Mouse (Mus musculus): ENCODE data around the gene Gpn2.

DNA sequence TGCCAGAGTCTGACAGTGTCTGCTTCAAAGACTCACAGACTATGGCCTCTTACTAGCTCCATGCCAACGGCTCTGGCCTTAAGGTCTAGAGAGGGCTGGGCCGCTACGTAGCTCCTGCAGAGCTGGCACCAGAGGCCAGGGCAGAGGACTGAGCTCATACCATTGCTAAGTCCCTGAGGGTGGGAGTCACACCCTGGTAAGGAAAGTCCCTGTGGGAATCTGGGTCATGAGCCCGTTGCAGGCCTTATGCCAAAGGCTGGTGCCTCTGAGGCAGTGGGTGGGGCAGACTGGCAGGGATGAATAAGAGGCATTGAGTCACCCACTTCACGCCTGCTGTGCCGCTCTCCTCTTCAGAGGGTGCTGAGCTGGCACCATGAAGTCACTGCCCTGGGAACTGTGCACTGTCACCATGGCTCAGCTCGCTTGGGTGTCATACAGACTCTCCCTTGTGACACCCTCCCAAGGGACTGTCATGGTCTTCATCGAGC lies 30.2 kb downstream of the Gpn2 start:
- TF ChIP-seq CTCF (IDR thresholded peaks at IDR 0.05; ENCODE audit: extremely low read depth, insufficient read depth, low read length) (no peak), POLR2A (IDR thresholded peaks at IDR 0.05; ENCODE audit: extremely low read depth, insufficient read depth, low read length) (no peak)

All from cortical plate, adult 2 months (tissue).